Mouse (Mus musculus) B cell, adult 67 days (primary cell): ENCODE measurements around the gene Kcnk12. TPM values are rescaled to one million over a fixed set of nuclear protein-coding genes. Genes with fewer than 3 reads are reported as not detected.

Source experiments
- total RNA-seq, 2 experiments: library from RNA; stranded (reverse); gene quantifications; 4 replicates each; pipeline ENCODE4 v1.2.4; 2023

Gene Kcnk12
- total RNA-seq, result not detected

DNA sequence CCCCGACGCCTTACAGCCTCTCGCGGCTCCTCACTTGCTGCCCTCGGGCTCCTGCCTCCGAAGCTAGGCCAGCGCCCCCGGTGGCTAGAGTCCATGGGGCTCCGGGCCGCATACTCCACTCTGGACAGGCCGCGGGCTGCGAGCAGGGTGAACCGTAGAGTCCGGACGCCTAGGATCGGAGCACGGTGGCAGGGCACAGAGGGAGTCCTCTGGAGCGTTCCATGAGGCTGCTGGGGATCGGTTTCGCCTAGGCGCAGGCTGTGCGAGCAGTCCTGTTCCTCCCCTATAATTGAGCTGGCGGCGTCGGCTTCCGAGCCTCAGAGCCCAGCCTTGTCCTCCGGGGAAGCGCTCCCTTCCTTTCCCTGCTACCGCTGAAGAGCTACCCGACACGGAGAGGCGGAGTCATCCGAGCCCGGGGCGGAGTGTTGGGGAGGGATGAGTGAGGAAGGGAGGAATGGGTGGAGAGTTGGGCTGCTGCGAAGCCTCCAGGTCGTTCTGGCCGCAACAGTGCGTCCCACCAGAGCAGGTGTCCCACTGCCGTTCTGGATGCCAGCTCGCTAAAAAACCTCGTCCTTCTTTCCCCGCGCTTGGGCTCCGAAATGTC is at the start of gene Kcnk12:
Kcnk12 (minus strand) TSS at position 307 of the 604 bp plus-strand sequence.

Other genes starting within 250 kb of the Kcnk12 start
- 1 to 10 TPM in 1 of 2 experiments, under 1 TPM in 1; 0.95 to 2.6 TPM for gene Epcam, start 162.0 kb downstream of the Kcnk12 start, total RNA-seq
- gene Msh2, start 125.7 kb downstream of the Kcnk12 start, total RNA-seq, result 10 to 100 TPM; 39.1 to 47.2 TPM
- not detected for gene Rpl36-ps4, start 123.0 kb upstream of the Kcnk12 start, total RNA-seq
- gene Msh6, start 177.1 kb upstream of the Kcnk12 start, total RNA-seq, result 10 to 100 TPM; 28.1 to 30.9 TPM